Mouse (Mus musculus) heart, postnatal 14 days (tissue): ENCODE data around the gene Olfr976. TPM values are rescaled to one million over a fixed set of nuclear protein-coding genes. Genes with fewer than 3 reads are reported as not detected.
"Not testable (repeated sequence)": the region's sequence is repeated elsewhere in the genome, so short reads cannot be mapped to it uniquely, and the experiment has no call there.

Source experiments
- DNase-seq, 2 experiments: peaks; one replicate each; pipeline ENCODE4 v3.0.0; 2021 to 2022
- intact Hi-C: fragments of 180-260 bp; cut with DNase I; formaldehyde crosslinking; loops from one replicate; pipeline ENCODE4 v1.15.1; 2025
- long read RNA-seq, 2 experiments: library from polyadenylated mRNA; stranded (forward); transcript quantifications; one replicate each; pipeline ENCODE4 v2.0.0; 2021
- total RNA-seq, 2 experiments: library from RNA; stranded (reverse); gene quantifications; 2 replicates each; pipeline ENCODE4 v1.2.3; 2021

Gene Olfr976
- not detected for total RNA-seq
- long read RNA-seq, experiment 1, result 0 reads
- long read RNA-seq, experiment 2, result 0 reads

DNA sequence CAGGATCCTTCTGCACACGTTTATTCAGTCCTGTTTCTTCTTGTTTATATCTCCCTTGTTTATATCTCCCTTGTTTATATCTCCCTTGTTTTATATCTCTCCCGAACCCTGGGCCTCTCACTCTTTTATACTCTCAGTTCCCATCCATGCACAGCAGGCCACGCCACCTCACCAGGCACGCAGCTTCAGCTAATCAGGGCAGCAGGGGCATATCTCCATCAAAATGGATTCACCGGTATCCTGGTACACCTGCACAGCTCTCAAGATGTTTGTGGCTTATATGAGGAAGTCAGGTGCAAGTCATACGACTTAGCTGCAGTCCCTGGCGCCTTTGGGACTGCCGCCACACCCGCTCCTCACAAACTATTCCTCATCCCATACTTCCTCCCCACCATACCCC, at the start of gene Olfr976:
Olfr976 (minus strand) TSS at position 101 of the 400 bp plus-strand sequence.
- DNase-seq, intact Hi-C loops: not testable (repeated sequence)

DNA sequence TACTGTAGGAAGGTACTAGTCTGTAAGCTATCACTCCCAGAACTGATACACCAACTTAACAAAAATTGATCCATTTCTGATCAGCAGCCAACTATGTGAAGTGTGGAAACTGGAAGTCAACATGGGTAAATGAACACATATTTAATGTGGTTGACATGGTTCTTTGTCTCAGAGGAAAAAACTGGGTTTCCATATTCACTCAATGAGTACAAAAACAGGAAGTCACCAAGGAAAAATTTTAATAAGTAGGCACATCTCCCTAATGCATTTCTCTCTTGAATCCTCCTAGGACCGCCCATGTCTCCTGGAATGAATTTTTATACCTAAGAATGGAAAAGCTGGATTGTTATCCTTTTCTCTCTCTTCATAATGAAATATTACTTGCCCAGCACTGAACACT, 48.5 kb upstream of the Olfr976 start, which contains the start of gene Olfr980:
Olfr980 (minus strand) TSS at position 101 of the 400 bp plus-strand sequence.
- intact Hi-C loops, result no loop called here
- no peak for DNase-seq

DNA sequence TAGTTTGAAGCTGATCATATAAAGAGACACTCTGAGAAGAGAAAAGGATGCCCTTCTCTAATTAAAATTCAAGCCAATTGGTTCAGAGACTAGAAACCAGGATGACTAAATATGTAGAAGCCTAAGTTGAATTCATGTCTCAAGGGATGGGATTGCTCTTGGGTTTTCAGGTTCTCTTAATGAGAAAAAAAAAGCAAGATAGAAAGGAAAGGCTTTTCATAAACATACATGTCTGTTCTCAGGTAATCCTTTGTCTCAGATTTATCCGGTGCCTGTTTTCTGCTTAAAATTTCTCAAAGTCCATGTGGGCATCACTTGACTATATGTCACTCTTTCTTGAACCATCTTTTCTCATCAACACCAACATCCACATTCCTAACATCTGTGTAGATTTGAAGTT, 42.4 kb upstream of the Olfr976 start, which contains the start of gene Olfr979:
Olfr979 (minus strand) TSS at position 101 of the 400 bp plus-strand sequence.
- no peak for DNase-seq
- intact Hi-C loops, result no loop called here

DNA sequence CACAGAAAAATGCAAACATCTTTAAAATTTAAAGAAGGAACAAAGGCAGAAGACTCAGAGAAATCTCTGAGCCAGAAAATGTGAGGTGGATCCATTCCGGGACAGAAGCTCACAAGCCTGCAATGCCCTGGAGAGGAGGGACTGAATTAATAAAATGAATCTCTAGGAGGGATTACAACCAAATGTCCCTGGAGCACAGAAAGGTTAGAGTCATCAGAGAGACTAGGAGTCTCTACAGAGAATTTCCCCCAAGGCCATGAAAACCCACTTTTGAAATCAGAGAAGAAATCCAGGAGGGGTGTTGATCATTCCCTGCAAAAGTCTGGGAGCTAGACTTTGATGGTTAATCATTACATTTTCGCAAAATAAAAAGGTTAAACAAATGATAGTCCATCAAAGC, 30.9 kb upstream of the Olfr976 start, which contains the start of gene Olfr978:
Olfr978 (plus strand) TSS at position 301 of the 400 bp plus-strand sequence.
- intact Hi-C loops, result no loop called here
- no peak for DNase-seq

DNA sequence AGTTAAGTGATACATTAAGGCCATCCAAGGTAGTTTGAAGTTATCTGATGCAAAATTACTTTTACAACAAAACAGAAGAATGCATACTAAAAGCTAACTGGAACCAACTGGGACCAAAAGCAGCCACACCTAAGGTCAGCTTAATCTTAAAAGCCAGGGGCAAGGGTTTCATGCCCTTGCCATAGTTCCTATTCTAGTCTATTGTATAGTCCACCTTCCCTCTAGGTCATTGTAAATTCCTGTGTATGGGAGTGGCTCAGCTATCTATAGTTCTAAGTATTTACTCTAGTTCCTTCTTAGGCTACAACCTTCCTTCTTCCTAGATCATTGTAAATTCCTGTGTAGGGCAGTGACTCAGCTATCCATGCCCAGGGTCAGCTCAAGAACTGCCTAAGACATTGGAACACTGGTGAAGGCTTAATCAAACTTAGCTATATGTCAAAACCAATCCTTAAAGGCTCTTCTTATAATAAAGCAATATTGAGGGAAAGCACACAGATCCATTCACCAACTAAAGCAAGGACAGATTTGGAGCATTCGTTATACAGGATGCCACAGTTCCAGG, 15.7 kb upstream of the Olfr976 start:
- intact Hi-C loops, DNase-seq: not testable (repeated sequence)

DNA sequence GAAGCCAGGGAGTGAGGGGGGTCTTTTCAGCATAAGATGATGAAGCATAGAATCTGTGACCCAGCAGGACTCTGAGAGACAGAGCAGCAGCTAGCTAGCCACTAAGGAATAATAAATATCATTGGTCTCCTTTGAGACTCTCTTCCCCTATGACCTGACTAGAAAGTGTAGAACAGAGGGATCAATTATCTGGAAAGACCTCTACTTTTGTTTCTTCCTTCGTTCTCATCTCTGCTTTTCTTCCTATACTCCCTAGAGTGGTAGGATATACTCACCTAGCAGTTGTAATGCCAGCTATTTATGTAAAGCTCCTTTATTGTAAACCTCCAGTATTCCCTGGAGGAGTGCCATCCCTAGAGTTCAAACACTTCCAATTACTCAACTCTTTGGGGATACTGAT, 9.0 kb downstream of the Olfr976 start, which contains the start of gene Olfr975:
Olfr975 (minus strand) TSS at position 101 of the 400 bp plus-strand sequence.
- intact Hi-C loops, result no loop called here
- no peak for DNase-seq

DNA sequence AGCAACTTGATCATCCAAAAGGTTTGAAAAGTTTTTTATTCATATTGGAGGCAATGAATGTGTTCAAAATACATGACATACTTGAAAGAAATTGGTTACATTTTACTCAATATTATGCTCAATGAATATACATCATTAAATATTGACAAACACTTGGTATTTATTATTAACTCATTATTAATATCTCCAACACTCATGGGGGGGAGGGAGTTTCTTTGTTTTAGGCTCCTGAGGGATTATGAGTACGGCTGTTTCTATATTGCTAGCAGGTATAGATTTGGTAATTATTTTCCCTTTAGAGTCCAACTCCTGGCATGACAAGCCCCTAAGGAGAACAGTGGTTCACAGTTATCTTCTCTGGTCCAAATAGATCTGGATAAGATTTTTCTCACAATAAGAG, 23.7 kb downstream of the Olfr976 start, which contains the start of gene Olfr974:
Olfr974 (plus strand) TSS at position 301 of the 400 bp plus-strand sequence.
- no peak for DNase-seq
- intact Hi-C loops, result no loop called here

DNA sequence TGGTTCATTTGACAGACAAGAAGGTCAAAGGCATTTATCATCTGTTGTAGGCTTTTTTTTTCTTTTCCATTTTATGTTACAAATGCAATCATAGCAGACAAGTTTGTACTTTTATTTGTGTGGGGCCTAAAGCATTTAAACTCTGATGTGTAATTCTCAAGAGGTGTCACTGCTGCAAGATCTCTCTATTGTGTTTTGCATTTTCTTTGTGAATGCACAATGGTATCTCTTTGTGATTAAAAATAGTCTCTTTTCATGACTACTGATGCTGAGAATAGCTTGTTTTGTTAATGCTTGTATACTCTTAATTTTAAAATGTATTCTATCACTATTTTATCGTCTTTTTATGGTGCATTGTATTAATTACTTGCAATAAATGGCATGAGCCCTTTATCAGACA, 32.1 kb downstream of the Olfr976 start:
- intact Hi-C loops, DNase-seq: not testable (repeated sequence)

DNA sequence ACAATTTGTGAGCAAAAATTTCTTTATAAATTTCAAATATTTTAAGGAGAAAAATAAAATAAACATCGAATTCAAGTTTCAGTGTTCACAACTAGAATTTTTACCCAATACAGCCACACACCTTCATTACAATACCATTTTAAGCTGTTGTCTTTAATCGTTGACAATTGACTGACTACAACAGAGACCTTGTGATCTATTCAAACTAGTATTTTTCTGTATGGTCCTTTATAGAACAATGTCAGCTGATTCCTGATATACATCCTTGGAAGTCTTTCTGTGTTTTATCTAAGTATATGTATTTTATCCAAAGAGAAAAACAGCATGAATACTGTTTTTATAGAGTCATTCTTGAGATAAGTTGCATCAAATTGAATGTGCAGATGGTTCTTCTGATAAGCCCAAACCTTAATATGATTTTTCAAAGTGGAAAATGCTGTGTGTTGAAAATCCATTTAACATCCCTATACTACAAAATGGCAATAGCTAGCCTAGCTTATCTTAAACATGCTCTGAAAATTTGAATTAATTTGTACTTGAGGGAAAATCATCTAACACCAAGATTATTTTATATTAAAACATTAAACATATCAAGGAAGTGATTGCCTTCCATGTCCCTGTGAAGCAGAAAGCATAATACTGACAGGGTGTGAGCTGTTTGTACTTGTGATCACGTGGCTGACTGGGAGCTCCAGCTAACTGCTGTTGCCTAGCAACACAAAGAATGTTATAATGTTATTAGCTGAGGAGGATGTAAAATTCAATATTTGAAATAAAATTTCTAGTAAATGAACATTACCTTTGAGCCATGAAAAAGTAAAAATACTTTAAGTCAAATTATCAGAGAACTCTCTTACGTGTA, 32.7 kb downstream of the Olfr976 start:
- DNase-seq, intact Hi-C loops: not testable (repeated sequence)

DNA sequence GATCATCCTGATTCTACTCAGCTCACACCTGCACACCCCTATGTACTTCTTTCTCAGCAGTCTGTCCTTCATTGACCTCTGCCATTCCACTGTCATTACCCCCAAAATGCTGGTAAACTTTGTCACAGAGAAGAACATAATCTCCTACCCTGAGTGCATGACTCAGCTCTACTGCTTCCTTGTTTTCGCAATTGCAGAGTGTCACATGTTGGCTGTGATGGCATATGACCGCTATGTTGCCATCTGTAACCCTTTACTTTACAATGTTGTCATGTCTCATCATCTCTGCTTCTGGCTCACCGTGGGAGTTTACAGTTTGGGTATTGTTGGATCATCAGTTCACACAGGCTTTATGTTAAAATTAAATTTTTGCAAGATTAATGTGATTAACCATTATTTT, 51.0 kb downstream of the Olfr976 start:
- intact Hi-C loops, result no loop called here
- DNase-seq, result no peak

DNA sequence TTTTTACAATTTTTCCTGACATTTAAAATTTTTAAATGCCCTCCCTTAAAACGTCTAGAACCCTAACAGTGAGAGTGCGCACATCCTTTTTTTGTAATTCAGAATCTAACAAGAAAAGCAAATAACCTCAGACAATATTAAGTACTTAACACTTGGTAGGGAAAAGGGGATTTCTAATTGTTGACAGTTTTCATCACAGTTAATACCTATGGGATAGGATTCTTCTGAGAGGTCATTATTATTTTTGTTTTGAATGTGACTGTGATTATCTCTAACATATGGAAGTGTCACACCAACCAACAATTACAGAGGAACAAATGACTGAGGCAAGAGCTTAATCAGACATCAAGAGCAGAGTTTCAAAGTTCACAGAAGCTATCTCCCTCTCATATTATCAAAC, 53.9 kb downstream of the Olfr976 start, which contains the start of gene Olfr229:
Olfr229 (plus strand) TSS at position 301 of the 400 bp plus-strand sequence.
- no peak for DNase-seq
- intact Hi-C loops, result no loop called here

DNA sequence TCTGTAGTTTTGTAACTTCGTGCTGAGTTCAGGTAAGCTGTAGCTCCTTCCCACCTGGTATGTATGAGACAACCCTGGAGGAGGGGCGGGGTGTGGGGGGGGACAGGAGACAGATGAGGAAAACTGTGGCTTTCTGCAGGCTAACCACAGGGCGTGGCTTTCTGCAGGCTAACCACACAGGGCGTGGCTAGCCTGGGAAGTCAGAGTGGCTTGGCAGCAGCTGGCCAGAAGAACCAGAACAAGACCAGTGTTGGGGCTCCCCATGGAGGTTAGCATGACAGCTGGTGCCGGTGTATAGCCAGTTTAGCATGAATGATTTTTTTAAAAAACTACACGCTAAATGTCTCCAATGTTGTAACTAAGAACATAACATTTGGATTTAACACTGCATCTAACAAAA, 55.8 kb downstream of the Olfr976 start:
- no peak for DNase-seq
- intact Hi-C loops, result no loop called here

Other genes with a start within 250 kb of the Olfr976 start
- gene Olfr965, start 249.8 kb downstream of the Olfr976 start, total RNA-seq, result not detected
- gene Olfr150, start 230.2 kb downstream of the Olfr976 start, total RNA-seq, result not detected
- not detected for gene Olfr967, start 214.9 kb downstream of the Olfr976 start, total RNA-seq
- gene Olfr968, start 177.9 kb downstream of the Olfr976 start, total RNA-seq, result not detected
- gene Olfr969, start 170.2 kb downstream of the Olfr976 start, total RNA-seq, result not detected
- gene Olfr970, start 152.3 kb downstream of the Olfr976 start, total RNA-seq, result not detected
- not detected for gene Olfr971, start 124.3 kb downstream of the Olfr976 start, total RNA-seq
- gene Olfr972, start 94.7 kb downstream of the Olfr976 start, total RNA-seq, result not detected
- gene Olfr229, start 53.8 kb downstream of the Olfr976 start, total RNA-seq, result not detected
- not detected for gene Olfr974, start 23.6 kb downstream of the Olfr976 start, total RNA-seq
- not detected for gene Olfr975, start 9.1 kb downstream of the Olfr976 start, total RNA-seq
- not detected for gene Olfr978, start 31.0 kb upstream of the Olfr976 start, total RNA-seq
- not detected for gene Olfr979, start 42.3 kb upstream of the Olfr976 start, total RNA-seq
- not detected for gene Olfr980, start 48.4 kb upstream of the Olfr976 start, total RNA-seq
- not detected for gene Olfr981, start 60.3 kb upstream of the Olfr976 start, total RNA-seq
- gene Olfr982, start 112.7 kb upstream of the Olfr976 start, total RNA-seq, result not detected
- gene Olfr983, start 132.5 kb upstream of the Olfr976 start, total RNA-seq, result not detected
- not detected for gene Olfr984, start 153.1 kb upstream of the Olfr976 start, total RNA-seq
- not detected for gene Olfr985, start 169.1 kb upstream of the Olfr976 start, total RNA-seq
- not detected for gene Tmem225, start 187.0 kb upstream of the Olfr976 start, total RNA-seq
- gene Olfr986, start 219.8 kb upstream of the Olfr976 start, total RNA-seq, result not detected
- 1 to 10 TPM; 2.0 TPM for gene Zfp202, start 231.2 kb upstream of the Olfr976 start, total RNA-seq